Mouse (Mus musculus) WW6 (cell line): ENCODE measurements at regions not wholly inside any gene's neighbourhood (a gene's known extent, or its start where the extent isn't known, plus 50 kb on each side); places are given as distances from the start of the nearest gene placed in this dataset.

Source experiments
- DNase-seq: peaks from one replicate; pipeline ENCODE4 v3.0.0-alpha.2; 2013; ENCODE audit warnings: low read depth, low spot score

DNA sequence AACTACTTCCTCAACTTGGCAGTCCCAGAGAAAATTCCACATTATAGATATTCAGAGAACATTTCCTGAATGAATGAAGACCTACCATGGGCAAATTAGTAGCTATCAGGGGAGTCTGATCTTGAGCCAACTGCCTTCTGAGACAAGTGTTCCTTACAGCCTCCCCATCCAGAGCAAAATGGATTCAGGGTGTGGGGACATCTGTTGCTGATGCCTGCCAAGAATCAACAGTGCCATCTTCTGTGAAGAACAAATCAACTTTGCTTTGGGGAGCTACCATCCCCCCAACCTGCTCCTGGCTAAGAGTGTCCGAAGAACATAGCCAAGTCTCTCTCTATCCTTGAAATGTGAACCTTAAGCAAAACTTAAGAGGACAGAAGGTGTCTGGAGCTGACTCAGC is 217.9 kb downstream of the Nedd1 start:
- DNase-seq = no peak

DNA sequence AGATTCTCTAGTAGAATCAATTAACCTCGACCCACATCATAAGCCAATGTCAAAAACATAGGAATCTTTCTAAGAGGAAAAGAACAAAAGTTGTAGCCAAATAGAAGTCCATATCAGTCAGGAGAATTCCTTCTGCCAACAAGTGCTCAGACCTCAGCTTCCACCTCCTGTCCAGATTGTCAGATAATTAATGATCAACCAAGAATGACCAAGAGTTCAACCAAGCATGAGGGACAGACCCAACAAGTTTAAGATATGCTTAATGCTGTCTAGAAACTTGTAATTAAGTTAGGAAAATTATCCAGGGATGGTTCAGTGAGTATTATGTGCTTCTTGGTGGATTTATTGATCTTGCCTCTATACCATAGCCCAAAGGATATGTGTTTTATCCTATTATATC is 238.6 kb downstream of the Nedd1 start:
- no peak for DNase-seq

DNA sequence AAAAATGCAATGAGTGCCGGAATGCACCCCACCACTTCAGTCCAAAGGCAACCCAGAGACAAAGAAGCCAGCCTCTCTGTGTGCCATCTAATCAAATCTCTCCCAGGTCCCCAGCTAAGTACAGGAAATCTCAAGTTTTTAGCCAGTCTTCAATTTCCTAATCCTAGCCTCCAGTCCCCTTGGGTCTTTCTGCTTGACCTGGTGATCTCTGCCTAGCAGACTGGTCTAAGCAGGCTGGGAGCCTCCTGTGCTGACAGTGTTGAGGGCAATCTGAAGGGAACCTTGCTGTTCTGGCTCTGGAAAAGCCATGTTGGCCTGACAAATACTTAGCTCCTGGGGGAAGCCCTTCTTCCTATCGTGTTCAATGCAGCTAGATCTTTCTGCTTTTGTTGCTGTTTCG is 248.9 kb downstream of the Nedd1 start:
- DNase-seq = no peak

DNA sequence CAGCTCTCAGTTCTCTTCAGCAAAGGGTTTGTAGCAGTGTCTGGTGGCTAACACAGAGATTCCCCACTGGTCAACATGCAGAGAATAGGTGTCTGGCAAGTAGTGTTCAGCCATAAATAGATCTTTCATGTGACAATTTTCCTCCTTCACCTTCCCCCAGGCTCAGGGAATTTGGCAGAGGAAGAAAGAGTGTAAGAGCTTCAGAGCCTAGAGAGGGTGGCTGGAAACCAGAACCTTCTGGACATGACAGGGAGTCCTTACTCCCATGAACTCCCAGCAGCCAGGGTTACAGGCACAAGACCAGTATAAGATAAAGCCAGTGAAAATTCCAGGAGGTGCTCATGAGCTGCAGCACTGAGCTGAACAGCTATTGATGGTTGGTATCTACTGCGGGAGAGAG is 251.1 kb downstream of the Nedd1 start:
- no peak for DNase-seq

DNA sequence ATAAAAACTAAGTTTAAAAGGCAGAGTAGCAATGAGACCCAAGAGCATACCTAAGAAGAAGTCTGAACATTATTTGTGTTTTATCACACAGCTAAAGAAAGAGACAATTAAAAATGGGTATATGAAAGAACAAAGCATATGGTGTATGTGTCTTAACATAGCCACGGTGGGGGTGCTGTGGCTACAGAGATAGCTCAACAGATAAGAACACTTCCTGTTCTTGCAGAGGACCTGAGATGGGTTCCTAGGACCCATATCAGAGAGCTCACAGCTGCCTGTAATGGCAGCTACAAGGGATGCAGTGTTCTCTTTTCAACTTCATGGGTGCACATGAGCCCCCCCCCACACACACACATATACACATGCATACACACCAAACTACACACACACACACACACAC is 267.0 kb downstream of the Nedd1 start:
- DNase-seq = no peak

DNA sequence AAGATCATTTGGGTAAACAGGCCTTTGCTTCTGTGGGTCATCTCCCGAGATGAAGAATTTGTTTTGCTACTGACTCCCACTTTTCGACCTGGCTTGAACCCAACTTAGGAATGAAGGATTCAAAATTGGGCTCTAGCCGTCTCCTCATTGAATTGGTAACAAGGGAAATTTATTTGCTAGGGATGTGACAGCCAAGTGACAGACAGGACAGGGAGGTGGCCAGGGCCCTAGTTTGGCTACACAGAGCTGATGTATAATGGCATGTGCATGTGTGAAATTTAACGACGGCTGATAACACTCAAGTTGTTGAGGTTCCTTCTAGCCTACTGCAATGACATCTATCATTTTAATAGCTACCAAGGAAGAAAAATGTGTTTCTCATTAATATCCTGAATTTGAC is 268.7 kb downstream of the Nedd1 start:
- no peak for DNase-seq

DNA sequence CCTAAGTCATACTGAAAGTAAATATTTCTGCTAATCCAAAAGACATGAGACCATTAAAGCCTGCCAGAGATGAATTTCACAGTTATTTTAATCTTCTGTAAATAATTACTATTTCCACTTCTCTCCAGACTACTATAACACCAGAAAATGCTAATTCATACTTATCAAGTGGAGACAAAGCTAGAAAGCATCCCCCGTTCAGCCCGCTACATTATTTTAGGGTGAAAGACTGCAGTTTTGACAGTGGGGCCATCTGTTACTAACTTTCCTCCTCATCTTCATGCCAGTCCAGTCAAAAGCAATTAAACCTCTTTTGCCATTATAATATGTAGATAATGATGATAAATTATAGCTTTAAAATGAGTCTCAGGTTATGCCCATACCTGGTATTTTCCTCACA is 276.3 kb downstream of the Nedd1 start:
- no peak for DNase-seq

DNA sequence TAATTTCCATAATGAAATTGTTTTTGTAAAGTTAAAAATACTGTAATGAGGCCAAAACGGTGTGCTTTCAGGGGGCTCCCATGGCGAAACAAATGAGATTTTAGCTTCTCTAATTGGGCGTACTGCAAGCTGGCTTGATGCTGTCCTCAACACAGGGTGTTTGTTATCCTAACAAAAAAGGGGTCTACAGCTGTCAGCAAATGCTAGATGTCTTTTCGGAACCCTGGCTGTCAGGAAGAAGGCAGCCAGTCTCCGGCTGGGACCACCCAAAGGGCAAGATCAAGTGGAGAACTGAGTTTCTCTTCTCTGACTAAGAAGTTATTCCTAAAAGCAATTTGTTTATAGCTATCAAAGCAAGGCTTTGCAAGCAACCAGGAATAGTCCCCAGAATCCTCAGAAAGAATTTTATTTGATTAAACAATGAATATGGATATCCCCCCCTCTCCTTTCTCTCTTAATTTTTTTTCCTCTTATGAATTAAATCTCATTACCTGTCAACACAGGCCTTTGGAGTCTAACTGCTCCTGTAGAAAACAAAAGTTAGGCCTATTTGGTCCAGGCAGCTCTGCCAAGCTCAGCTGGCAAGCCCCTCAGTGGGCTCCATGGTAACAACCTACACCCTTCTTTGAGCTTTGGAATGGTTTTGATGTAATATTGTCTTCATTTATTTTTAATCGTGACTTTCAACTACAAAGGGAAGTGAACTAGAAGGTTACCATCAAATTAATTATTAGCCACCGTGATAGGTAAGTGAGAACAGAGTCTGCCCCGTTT is 283.4 kb downstream of the Nedd1 start:
- no peak for DNase-seq

DNA sequence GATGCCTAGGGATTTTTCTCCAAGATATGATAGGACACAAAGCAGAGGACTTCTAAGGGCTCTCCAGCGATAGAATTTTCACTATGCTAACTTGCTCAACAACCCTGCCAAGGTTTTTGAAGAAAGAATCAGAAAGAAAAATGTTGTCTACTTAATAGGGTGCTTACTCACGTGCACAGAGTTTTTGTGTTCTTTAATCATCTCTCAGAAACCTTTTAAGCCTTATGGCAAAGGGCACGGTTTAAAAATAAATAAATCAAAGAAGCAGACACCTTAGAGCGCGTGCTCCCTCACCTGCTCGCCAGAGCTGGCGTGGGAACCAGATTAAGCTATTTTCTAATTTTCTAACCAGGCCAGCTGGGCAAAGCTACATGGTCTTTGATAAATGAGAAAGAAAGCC is 293.0 kb downstream of the Nedd1 start:
- no peak for DNase-seq

DNA sequence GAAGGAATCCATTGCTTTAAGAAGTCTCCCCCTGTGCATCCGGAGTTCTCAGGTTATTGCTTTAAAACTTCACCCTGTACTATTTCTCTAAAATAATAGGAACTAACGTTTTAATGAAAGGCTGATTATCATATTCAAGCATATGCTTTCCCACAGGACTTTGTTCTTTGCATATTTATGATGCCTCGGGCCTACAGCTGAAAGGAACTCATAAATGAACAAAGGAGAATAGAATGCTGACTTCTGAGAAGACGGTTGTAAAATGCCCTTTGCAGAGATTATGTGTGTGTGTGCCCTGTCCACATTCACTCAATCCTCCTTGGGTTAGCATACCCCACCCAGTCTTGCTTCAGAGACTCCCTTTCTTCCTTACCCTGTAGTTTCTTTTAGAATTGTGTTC is 294.2 kb downstream of the Nedd1 start:
- DNase-seq = no peak

DNA sequence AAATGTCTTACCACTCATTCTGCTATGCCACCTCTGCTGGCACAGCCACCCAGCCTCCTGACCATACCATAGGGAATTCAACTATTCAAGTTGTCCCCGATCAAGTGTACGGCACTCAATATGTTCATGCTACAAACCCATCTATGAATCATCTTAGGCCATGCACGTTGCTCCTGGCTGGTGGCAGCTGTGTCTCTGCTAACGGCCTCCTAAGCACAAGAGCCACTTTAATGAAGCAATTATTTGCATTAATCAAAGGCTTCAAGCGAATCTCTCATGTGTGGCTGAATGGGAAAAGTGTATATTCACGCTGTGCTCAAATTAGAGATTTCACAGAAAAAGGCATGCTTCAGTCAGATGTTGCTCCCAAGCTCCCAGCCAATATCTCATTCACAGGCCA is 295.8 kb downstream of the Nedd1 start:
- DNase-seq = no peak

DNA sequence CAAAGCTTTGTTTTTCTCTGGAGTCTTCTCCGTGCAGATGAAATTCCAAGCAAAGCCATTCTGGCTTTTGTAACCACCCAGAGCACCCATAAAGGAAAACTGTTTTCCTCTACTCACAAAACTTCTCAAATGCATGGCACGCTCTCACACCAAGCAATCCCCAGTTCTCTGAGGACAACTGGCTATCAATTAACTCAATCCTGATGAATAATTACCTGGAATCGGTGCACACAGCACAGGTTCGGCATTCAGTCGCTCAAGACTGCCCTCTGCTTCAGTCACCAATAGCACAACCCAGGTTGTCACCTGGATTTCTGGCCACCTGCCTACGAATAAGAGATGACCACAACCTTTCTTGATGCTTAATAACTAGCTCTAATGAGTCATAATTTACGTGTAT is 309.5 kb downstream of the Nedd1 start:
- no peak for DNase-seq

DNA sequence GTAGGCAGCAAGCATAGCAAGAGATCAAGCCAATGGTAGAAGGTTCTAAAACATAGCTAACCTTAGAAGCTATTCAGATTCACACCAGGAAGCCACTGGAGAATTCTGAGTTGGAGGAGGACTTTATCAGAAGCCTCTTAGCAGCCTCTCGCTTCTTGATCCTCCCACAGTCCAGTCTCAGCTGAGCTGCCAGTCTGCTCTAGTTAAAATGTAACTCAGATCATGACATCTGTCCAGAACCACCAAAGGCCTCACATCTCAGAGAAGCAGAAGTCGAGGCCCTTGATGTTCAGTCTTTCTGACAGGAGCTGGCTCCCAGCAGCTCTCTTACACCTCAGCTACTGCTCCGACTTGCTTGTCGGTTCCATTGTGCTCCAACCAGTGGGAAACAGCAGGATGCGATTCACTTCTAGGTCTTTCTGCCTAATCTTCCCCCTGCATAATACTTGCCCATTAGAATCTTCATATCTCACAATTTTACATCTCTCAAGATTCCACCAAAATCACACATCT is 311.4 kb downstream of the Nedd1 start:
- DNase-seq = no peak

DNA sequence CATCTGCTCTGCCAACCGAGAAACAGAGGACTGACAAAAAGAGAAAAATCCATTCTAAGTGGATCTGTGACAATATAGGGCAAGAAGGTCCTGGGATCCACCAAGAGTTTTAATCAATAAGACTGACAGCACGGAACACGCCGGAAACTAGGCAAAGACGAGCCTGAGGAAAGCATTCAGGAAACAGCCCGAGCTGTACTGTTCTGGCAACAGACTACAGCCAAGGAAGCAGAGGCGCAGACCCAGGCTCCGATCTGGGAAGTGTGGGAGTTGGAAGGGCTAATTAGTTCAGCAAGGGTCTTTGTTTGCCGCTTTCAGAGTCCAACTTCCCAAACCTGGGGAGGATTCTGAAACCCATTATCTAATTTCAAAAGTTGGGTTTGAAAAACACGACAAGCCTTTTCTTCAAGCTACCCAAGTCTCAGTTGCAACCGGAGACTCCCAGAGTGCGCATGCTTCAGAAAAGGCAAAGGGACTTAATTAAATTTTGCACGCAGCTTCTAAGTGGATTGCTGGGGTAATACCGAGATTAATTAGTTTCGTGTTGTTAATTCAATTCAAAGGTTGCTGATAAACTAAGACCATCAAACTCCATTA is 317.4 kb downstream of the Nedd1 start:
- DNase-seq = no peak

DNA sequence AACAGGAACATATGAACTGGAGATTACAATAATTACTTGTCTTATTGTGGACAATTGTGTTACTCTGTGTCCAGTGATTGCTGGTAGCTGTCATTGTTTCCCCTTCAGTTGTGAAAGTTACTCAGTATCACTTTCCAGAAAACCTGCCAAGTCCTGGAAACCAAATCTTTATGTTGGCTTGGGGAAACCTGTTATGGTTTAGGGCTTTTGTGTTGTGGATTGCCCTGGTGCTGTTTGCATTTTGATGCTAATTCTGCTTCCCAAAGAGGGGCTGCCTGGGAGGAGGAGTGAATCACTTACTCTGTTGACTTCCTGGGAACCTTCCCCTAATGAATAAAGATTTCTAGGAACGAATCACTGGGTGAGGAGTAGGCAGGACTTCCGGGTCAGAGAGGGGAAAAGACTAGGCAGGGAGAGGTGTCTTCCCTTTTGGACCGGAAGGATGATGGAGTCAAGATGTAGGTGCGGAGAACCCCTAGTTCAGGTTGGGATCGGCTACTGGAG is 321.6 kb downstream of the Nedd1 start:
- DNase-seq = no peak

DNA sequence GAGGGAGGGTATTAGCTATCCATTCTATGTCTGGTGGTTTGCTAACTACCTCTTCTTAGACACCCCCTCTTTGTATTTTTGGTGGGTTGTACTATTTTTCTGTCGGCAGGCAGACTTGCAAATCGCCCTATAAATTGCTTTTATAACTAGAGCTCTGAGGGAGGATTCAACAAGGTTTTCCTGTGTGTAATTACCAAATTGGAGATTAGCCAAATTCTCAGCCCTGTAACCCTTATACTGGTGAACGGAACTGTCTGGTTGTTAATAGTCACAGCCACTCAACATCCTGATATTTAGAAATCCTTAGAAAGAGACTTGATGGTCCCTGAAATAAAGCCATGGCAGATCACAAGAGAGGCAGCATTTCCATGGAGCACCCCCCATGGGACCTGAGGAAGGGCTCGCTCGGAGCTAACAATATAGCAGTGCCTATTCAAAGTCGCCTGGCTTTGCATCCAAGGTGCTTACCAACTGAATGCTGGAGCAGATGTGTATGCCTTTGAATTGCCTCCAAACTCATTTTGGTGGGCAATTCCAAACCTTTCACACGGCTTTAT is 333.0 kb downstream of the Nedd1 start:
- no peak for DNase-seq

DNA sequence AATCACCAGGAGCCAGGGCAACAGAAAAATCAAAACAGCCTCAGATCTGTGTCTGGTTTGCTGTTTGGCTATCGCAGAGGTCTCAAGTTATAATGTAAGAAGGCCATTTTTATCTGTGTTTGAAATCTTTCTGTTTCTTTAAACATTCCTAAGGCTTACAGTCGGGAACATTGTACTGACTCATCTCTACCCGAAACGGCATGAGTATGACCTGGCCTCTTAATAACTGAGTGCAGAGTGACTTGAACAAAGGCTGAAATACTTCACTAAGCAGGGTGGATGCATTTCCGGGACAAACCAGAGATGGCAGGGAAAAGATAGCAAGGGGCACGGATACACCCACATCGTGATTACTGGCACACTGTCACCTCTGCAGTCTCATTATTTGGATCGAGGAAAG is 355.1 kb downstream of the Nedd1 start:
- DNase-seq = no peak

DNA sequence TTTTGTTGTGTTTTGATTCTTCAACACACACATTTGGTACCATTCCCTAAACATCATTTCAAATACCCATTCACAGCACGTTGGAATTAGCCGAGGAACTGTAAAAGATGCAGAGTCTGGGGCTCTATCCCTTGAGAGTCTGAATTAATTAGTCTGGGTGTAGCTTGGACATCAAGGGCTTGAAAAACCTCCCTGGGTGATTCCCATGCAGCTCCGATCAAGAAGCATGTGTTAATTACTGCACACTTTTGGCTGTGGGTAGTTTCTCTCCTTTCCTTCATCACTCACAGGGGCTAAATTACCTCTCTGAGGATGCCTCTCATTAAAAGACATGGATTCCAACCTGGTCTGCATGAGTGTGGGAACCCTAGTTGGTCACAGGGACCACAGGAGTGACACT is 365.5 kb downstream of the Nedd1 start:
- no peak for DNase-seq

DNA sequence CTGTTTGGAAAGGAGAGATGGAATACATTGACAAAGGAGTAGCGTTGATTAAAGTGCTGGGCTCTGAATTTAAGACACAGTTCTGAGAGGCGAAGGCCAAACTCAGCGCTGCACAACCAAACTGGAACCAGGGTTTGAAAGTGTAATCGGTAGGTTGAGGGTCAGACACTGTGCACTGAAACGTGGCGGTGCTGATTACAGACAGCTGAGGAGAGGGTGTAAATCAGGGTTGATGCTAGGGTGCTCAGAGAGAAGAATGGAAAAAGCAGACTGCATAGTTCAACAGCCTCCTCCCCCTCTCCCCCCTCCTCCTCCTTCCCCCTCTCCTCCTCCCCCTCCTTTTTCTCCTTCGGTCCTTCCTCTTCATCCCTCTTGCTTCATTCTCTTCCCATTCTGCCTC is 373.2 kb downstream of the Nedd1 start:
- DNase-seq = no peak

DNA sequence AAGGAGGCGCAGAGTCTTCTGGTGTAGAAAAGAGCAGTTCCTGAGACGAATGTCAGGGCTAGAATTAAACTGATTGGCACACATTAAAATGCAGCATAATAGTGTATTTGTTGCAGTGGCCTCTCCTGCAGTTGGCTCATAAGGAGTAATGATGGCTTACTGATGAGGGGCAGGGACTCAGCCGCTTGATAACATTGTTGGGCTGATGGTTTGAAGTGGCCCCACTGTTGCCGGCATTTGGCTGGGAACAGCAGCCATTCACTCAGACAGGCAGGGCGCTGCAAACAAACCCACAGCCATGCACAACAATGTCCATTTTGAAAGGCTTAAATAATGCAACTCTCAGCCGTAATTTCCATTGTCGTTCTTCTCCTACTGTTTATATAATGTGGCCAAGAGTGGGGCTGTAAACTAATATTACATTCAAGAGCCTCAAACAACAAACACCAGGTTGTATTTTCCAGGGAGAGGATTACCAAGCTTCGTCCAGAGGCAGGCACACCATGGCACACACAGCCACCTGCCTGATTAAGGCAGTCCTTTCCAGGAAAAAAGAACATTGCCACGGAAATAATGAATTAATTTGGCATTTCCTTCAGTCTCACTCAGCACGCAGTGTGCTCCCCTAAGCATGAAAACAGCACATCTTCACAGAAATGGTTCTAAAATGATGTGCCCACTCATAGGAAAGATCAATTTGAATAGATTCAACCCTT is 374.1 kb downstream of the Nedd1 start:
- no peak for DNase-seq

DNA sequence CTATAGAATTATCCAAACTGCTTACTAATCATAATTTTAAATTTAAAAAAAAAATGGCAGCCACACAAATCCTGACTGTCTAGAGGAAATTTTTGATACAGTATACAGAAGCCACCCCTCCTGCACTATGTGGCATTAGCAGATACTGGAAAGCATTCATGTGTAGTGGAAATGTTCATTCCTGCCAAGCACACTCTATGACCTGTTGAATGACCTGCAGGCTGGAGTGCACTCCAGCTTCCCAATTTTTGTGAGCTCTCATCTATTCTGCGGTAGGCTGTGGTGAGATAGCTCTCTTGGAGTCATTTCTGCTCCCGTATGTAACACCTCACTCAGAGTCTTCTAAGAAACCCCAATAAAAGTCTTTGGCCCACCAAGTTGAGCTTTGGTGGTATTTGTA is 382.5 kb downstream of the Nedd1 start:
- no peak for DNase-seq

DNA sequence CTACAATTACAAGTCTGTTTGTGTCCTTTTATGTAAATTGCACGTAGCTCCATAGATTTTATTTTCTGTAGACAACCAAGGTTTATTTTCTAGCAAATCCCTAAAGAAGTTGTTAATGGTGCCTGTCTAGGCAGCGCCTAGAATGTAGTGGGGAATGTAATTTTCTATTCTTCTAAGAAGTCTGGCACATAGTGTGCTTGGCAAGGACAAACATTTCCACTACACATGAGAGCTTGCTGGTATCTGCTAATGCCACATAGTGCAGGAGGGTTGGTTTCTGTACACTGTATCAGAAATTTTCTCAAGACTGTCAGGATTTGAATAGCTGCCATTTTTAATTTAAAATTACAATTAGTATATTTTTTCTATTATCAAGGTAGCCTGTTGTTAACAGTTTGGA is 385.3 kb downstream of the Nedd1 start:
- DNase-seq = no peak
